Mouse (Mus musculus) fat pad, adult 2 months (tissue): ENCODE results near the gene Col27a1.
A peak's percentile ranks its signal among the peaks of the same experiment; 100 is the strongest.

ENCODE experiments used
- DNase-seq: peaks from one replicate; pipeline ENCODE4 v3.0.0-alpha.2; 2011; ENCODE audit warnings: low read depth, low spot score; ENCODE audit errors: extremely low read depth

The Col27a1 gene

GRCm38 (mm10) chr4:63213907-63214621 is at the start of gene Col27a1:
Col27a1 (plus strand) TSS chr4:63214004.
- DNase-seq, result no peak

- DNase-seq, result no peak
These were observed 48.2 kb upstream of the Col27a1 start for GRCm38 (mm10) chr4:63165636-63166035.

- no peak for DNase-seq
These were observed 47.5 kb upstream of the Col27a1 start for GRCm38 (mm10) chr4:63166323-63166722.

GRCm38 (mm10) chr4:63170061-63170460 is 43.7 kb upstream of the Col27a1 start:
- DNase-seq, result peak; percentile 4

GRCm38 (mm10) chr4:63171122-63171521 is 42.7 kb upstream of the Col27a1 start:
- DNase-seq, result no peak

DNA sequence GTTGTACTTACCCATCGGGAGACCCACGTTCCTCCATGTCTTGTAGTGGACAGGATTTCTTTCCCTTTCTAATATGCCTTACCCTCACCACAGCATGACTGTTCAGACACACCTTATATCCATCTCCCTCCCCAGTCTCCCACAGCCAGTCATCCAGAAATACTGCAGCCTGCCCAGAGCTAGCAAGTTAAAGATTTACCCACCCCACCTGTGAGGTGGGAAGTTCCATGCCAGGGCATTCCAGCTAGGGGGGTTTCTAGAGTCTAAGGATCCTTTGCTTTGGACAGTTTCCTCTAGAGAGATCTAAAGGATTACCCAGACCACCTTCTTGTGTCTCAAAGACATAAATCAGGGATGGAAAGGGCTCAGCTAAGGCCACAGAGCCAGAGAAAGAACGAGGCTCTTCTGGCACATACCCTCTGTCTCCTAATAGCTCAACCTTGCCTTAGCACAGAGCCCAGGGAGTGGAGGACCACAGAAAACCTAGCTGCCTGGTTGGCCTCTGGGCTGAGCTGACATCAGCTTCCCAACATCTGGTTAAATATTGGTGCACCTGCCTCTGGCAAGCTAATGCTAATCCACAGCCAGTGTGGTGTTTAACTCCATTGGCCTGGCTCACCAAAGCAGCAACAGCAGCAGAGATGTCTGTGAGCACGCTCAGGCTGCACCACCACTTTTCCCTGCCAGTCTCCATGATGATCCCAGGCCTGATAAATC is 41.7 kb upstream of the Col27a1 start, which contains the start of gene Kif12:
TSS of gene Kif12 (minus strand) at position 163 of the 717 bp plus-strand sequence.
- DNase-seq, result no peak

DNA sequence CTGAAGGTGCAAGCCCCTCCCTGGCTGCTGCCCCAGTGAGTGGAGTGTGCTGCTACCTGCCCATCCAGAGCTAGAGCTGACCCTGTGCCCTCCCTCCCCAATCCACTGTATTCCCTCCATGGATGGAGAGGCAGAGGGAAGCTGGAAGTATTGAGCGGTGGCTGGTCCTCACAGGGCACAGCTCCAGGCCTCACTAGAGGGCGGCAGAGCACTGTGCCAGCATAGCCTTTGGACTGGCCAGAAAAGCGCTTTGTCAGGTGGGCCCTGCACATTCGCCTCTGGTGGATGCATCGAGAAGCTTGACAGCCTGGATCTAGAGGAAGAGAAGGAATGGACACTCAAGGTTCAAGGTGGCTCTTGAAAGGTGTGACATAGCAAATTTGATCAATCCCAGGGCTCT is 32.2 kb upstream of the Col27a1 start:
- no peak for DNase-seq

- DNase-seq, result no peak
These were observed 27.4 kb upstream of the Col27a1 start for GRCm38 (mm10) chr4:63186281-63186870.

DNA sequence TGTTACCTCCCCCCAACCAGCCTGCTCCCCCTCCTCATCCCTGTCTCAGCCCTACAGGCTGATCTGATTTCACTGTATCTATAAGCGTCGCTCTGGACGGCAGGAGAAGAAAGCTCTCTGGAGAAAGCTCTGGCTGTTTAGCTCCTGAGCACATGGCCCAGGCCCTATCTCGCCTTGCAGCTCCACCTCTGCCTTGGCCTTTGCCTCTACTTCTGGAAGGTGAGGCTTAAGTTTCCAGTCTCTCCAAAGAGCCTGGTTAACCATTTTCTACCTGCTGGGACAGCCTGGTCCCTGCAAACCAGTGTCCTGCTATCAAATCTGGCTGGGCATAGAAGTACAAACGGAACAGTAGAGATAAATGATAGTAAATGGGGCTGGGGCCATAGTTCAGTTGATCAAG is 22.2 kb upstream of the Col27a1 start:
- no peak for DNase-seq

DNA sequence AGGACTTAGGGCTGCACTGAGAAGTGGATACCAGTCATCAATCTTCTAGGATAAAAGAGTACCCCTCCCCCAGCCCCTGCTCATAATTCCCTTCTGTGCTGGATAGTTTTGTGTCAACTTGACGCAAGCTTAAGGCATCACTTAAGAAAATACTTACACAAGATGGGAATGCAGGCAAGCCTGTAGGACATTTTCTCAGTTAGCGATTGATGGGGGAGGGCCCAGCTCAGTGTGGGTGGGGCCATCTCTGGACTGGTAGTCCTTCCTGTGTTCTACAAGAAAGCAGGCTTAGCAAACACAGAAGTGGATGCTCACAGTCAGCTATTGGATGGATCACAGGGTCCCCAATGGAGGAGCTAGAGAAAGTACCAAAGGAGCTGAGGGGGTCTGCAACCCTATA is 19.4 kb upstream of the Col27a1 start:
- no peak for DNase-seq

GRCm38 (mm10) chr4:63199366-63199765 is 14.4 kb upstream of the Col27a1 start:
- DNase-seq, result no peak

DNA sequence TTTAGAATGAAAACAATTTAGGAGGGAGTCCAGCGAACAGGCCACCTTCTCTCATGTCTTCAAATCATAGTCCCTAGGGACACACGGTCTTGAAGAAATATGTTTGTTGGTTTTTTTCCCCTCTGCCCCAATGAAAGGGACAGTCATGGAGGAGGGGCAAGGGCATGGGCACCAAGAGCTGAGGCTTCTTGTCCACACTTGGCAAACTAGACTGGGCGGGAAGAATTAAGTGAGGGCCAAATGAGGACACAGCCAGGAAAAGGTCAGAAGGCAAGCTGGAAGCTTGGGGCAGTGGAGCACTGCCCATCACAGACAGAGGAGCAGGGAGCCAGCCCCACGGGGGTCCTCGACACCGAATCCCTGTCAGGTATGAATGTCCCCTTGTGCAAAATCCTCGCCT is 9.9 kb upstream of the Col27a1 start:
- no peak for DNase-seq

GRCm38 (mm10) chr4:63205583-63205982 is 8.2 kb upstream of the Col27a1 start:
- DNase-seq, result no peak

GRCm38 (mm10) chr4:63215185-63215992 is 1.6 kb downstream of the Col27a1 start:
- DNase-seq, result no peak

- DNase-seq, result no peak
These were observed 2.3 kb downstream of the Col27a1 start for GRCm38 (mm10) chr4:63215993-63216531.

DNA sequence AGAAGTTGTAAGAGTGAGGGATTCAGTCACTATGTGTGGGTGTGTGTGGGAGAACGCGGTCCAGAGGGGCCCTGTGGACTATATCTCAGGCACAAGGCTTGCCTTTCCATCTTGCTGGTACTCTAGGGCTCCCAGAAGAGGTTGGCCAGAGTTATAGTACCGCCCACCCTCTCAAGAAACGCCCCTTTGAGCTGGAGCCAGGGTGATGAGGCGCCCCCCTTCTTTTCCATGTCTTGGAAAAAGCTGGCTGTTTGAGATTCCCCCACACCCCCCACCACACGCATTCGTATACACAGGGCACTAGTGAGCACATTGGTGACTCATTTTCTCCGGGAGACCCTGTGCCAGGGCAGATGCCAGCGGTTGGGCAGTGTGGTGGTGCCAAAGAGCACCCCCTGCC is 2.8 kb downstream of the Col27a1 start:
- no peak for DNase-seq

GRCm38 (mm10) chr4:63217513-63217912 is 3.7 kb downstream of the Col27a1 start:
- DNase-seq, result no peak

GRCm38 (mm10) chr4:63219059-63219458 is 5.3 kb downstream of the Col27a1 start:
- DNase-seq, result no peak

GRCm38 (mm10) chr4:63219635-63220034 is 5.8 kb downstream of the Col27a1 start:
- DNase-seq, result no peak

DNA sequence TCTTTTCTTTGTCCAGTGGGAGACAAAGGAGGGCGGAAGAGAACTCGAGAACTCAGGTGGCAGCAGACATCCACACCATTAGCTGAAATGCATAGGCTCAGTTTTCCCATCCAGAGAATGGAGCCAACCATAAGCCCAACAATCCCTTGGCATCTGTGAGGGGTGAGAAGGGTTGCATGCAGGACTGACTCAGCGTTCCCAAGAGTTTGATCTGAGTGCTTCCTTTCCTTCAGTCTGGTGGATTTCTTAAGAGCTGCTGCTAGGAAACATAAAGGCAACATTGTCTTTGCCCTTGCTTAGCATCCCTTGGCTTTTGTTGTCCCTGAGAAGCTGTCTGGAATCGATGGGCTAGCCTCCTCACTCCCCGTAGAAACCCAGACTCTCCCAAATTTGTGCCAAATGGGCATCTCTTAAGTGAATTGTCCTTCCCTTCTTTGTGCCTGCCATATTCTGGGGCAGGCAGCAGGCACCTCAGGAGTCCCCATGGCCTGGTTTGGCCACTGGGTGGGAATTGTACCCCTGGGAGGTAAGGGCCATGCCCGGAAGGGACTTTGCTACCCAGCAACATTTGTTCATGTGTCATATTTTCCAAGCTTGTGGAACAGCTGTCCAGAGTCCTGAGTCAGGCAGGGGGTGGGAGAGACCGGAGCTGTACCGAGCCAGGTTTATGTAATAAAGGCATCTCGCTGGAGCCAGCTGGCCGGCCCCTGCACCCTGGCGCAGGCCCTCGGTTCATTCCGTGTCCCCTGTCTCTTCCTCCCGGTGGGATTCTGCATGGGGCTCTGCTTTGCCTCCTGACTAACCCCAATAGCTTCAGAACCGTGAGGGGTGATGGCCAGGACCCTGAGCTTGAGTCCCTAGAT is 7.5 kb downstream of the Col27a1 start:
- no peak for DNase-seq
